In genomic region chr19:38478286-38478685, GRCm38 (mm10) we compare ENCODE assay signal across 12 mouse cellular contexts. TPM values are rescaled to one million over a fixed set of nuclear protein-coding genes. Genes with fewer than 3 reads are reported as not detected.
DNase-seq lines count a peak whose midpoint lies in the region; ATAC-seq and TF ChIP-seq lines count a peak whose summit lies in the region.
"Had no signal": no experiment of that assay in that cellular context is flagged by ENCODE, and none has a peak within 500 bp of the region (broad histone marks: within the 10 kb centered on the region; RNA-seq: fewer than 3 reads in every experiment).

No protein-coding gene starts in this region.

- 69% methylated on average over 5 of the region's 5 CpGs for WGBS in heart, embryonic 14.5 days
- 47% methylated on average over 5 of the region's 5 CpGs for WGBS in midbrain, embryonic 11.5 days
- 37% methylated on average over 5 of the region's 5 CpGs for WGBS in midbrain, embryonic 16.5 days
- 35% methylated on average over 5 of the region's 5 CpGs for WGBS in hindbrain, postnatal 0 days
- 78% methylated on average over 5 of the region's 5 CpGs for WGBS in olfactory bulb, adult 2 months

- no peak overlapping the region for H3K9ac ChIP-seq in heart, embryonic 14.5 days (ENCODE audit: low read length)
- no peak overlapping the region for H3K9ac ChIP-seq in midbrain, embryonic 11.5 days (ENCODE audit: low read length)
- no peak overlapping the region for H3K9ac ChIP-seq in midbrain, embryonic 16.5 days (ENCODE audit: low read depth, low read length)
- H3K9ac ChIP-seq in hindbrain, postnatal 0 days (replicated peaks; ENCODE audit: low read length) = no peak overlapping the region
- H3K9ac ChIP-seq: hindbrain, embryonic 15.5 days; liver, postnatal 0 days had no signal

- peak overlapping the region; percentile 29 to 46; a peak in 2 of 4 replicates for H3K27ac ChIP-seq in heart, embryonic 14.5 days (replicated peaks in 1 of 2; ENCODE audit: control insufficient read depth in 1 of 2, insufficient read depth in 1 of 2, low read depth in 2 of 2, low read length in 2 of 2)
- H3K27ac ChIP-seq in midbrain, embryonic 11.5 days (ENCODE audit: low read depth, low read length) = no peak overlapping the region
- H3K27ac ChIP-seq in midbrain, embryonic 16.5 days (ENCODE audit: low read length) = no peak overlapping the region
- peak overlapping the region; percentile 12; the same call in 1 of the 2 replicates for H3K27ac ChIP-seq in hindbrain, postnatal 0 days
- 0 out of 2 replicates have a peak overlapping the region, but pooled peaks have one; percentile 21 for H3K27ac ChIP-seq in olfactory bulb, adult 2 months (ENCODE audit: insufficient read depth, low read depth, low read length)
- no peak overlapping the region for H3K27ac ChIP-seq in left cerebral cortex, adult 2 months
- H3K27ac ChIP-seq: hindbrain, embryonic 15.5 days had no signal

- H3K4me1 ChIP-seq in heart, embryonic 14.5 days (ENCODE audit: control insufficient read depth in 2 of 2, insufficient read depth in 2 of 2, low read length in 2 of 2) = peaks cover 6 to 26% of the 10 kb centered on the region in 2 experiments
- peaks cover 22% of the 10 kb centered on the region for H3K4me1 ChIP-seq in midbrain, embryonic 11.5 days (ENCODE audit: control insufficient read depth, insufficient read depth, low read length)
- peaks cover 16% of the 10 kb centered on the region for H3K4me1 ChIP-seq in midbrain, embryonic 16.5 days (ENCODE audit: control insufficient read depth, insufficient read depth, low read length)
- H3K4me1 ChIP-seq in hindbrain, postnatal 0 days (ENCODE audit: insufficient read depth, low read length) = no peaks in the 10 kb centered on the region
- H3K4me1 ChIP-seq in olfactory bulb, adult 2 months (ENCODE audit: control insufficient read depth, insufficient read depth, low read length) = peaks cover 9% of the 10 kb centered on the region

- H3K9me3 ChIP-seq in heart, embryonic 14.5 days (ENCODE audit: control insufficient read depth, low read length) = no peaks in the 10 kb centered on the region
- H3K9me3 ChIP-seq in midbrain, embryonic 11.5 days (ENCODE audit: control insufficient read depth, low read length) = no peaks in the 10 kb centered on the region
- H3K9me3 ChIP-seq in midbrain, embryonic 16.5 days (replicated peaks; ENCODE audit: control insufficient read depth, low read length, poor library complexity, severe bottlenecking) = no peaks in the 10 kb centered on the region
- H3K9me3 ChIP-seq in hindbrain, postnatal 0 days (ENCODE audit: low read length) = no peaks in the 10 kb centered on the region
- H3K9me3 ChIP-seq: hindbrain, embryonic 15.5 days; megakaryocyte, embryonic 14.5 days had no signal

- TF ChIP-seq POLR2A in olfactory bulb, adult 2 months (IDR thresholded peaks at IDR 0.05; ENCODE audit: insufficient read depth, low read depth, low read length) = no peak

- TF ChIP-seq CTCF in hindbrain, postnatal 0 days (IDR thresholded peaks at IDR 0.05; ENCODE audit: low read depth) = no peak
- no peak for TF ChIP-seq CTCF in olfactory bulb, adult 2 months (IDR thresholded peaks at IDR 0.05; ENCODE audit: insufficient read depth, low read depth, low read length)
- TF ChIP-seq CTCF in left cerebral cortex, adult 2 months (IDR thresholded peaks at IDR 0.05) = no peak

- ATAC-seq in heart, embryonic 14.5 days (ENCODE audit: insufficient number of reproducible peaks, insufficient read depth, low FRiP score, low read depth) = no peak
- ATAC-seq in midbrain, embryonic 11.5 days (ENCODE audit: low FRiP score) = no peak
- ATAC-seq in midbrain, embryonic 16.5 days = no peak
- no peak for ATAC-seq in hindbrain, postnatal 0 days
- ATAC-seq: liver, postnatal 0 days had no signal

- no peak for DNase-seq in heart, adult 8-10 months (ENCODE audit: low spot score)
- peak; percentile 87 for DNase-seq in midbrain, embryonic 11.5 days (ENCODE audit: low spot score, missing footprints)
- no peak for DNase-seq in hindbrain, postnatal 0 days (ENCODE audit: low spot score)
- no peak for DNase-seq in left cerebral cortex, adult 2 months (ENCODE audit: extremely low spot score in 1 of 2, low spot score in 2 of 2)
- DNase-seq in adrenal gland, postnatal 36 days = no peak
- DNase-seq: liver, postnatal 0 days had no signal

- peak overlapping the region; percentile 54 for H3K4me2 ChIP-seq in heart, embryonic 14.5 days (ENCODE audit: low read length)
- no peak overlapping the region for H3K4me2 ChIP-seq in midbrain, embryonic 11.5 days
- H3K4me2 ChIP-seq in midbrain, embryonic 16.5 days (ENCODE audit: low read length) = no peak overlapping the region
- H3K4me2 ChIP-seq in hindbrain, postnatal 0 days (ENCODE audit: low read depth, low read length) = no peak overlapping the region

- intact Hi-C loops in left cerebral cortex, adult 2 months (cut with DNase I) = no loop called here

- H3K4me3 ChIP-seq in heart, embryonic 14.5 days (ENCODE audit: control insufficient read depth in 1 of 2, insufficient read depth in 1 of 2, low read depth in 1 of 2, low read length in 2 of 2) = no peak overlapping the region
- no peak overlapping the region for H3K4me3 ChIP-seq in midbrain, embryonic 11.5 days (ENCODE audit: low read depth, low read length)
- H3K4me3 ChIP-seq in midbrain, embryonic 16.5 days (ENCODE audit: low read depth, low read length) = no peak overlapping the region
- H3K4me3 ChIP-seq in hindbrain, postnatal 0 days (ENCODE audit: low read length) = no peak overlapping the region
- H3K4me3 ChIP-seq in olfactory bulb, adult 2 months (ENCODE audit: insufficient read depth, low read depth, low read length) = no peak overlapping the region
- no peak overlapping the region for H3K4me3 ChIP-seq in left cerebral cortex, adult 2 months
- H3K4me3 ChIP-seq: hindbrain, embryonic 15.5 days; megakaryocyte, embryonic 14.5 days had no signal

- no peaks in the 10 kb centered on the region for H3K27me3 ChIP-seq in heart, embryonic 14.5 days (ENCODE audit: control insufficient read depth, insufficient read depth, low read length)
- peaks cover 13% of the 10 kb centered on the region for H3K27me3 ChIP-seq in midbrain, embryonic 11.5 days (ENCODE audit: control insufficient read depth, insufficient read depth, low read length)
- peaks cover 17% of the 10 kb centered on the region for H3K27me3 ChIP-seq in midbrain, embryonic 16.5 days (ENCODE audit: control insufficient read depth, insufficient read depth, low read depth, low read length)
- no peaks in the 10 kb centered on the region for H3K27me3 ChIP-seq in hindbrain, postnatal 0 days (ENCODE audit: insufficient read depth, low read length)

- no peaks in the 10 kb centered on the region for H3K36me3 ChIP-seq in heart, embryonic 14.5 days (ENCODE audit: control insufficient read depth, insufficient read depth, low read length)
- H3K36me3 ChIP-seq in midbrain, embryonic 11.5 days (ENCODE audit: control insufficient read depth, insufficient read depth, low read length) = no peaks in the 10 kb centered on the region
- H3K36me3 ChIP-seq in midbrain, embryonic 16.5 days (ENCODE audit: control insufficient read depth, insufficient read depth, low read length) = no peaks in the 10 kb centered on the region
- no peaks in the 10 kb centered on the region for H3K36me3 ChIP-seq in hindbrain, postnatal 0 days (ENCODE audit: insufficient read depth, low read length)
- H3K36me3 ChIP-seq: hindbrain, embryonic 15.5 days had no signal

RNA-seq across cellular contexts. Expression of gene Plce1, which starts 2.6 kb away (rescaled TPM):
- polyA plus RNA-seq in heart, embryonic 14.5 days (2014; fragmentation: Nextera tagmentation; extraction: Ambion mirVana) = 7.8 and 10.5 TPM in 2 replicates
- 10 to 100 TPM; 15.0 to 19.5 (median 17.7) TPM for total RNA-seq in heart, adult 8-10 months (2022)
- 4.1 and 4.3 TPM in 2 replicates for polyA plus RNA-seq in midbrain, embryonic 11.5 days (2014; fragmentation: Nextera tagmentation; extraction: Ambion mirVana)
- polyA plus RNA-seq in midbrain, embryonic 16.5 days (2015; fragmentation: Nextera tagmentation; extraction: Ambion mirVana) = 3.1 and 4.4 TPM in 2 replicates
- 10.0 TPM in 2 replicates for total RNA-seq in hindbrain, postnatal 0 days (2014; rRNA removed)
- 5.2 and 5.7 TPM in 2 replicates for polyA plus RNA-seq in hindbrain, postnatal 0 days (2015; fragmentation: Nextera tagmentation; extraction: Ambion mirVana)
- polyA plus RNA-seq in olfactory bulb, adult 2 months (2012; ENCODE audit: insufficient read depth, insufficient read length, low replicate concordance, missing spikeins) = not detected in 2 replicates
- total RNA-seq in left cerebral cortex, adult 2 months (2021) = 1 to 10 TPM; 4.8 to 5.6 TPM
- 1 to 10 TPM; 6.5 to 8.9 TPM for total RNA-seq in adrenal gland, postnatal 36 days (2021)
- total RNA-seq: common myeloid progenitor, adult 5-6 weeks had no signal

Comparison
In these comparisons a context has a peak if more than half of its experiments do, and no peak if none do; other contexts are left out.
1. H3K27ac ChIP-seq: peak in heart, embryonic 14.5 days (2 of 2), hindbrain, postnatal 0 days (single experiment) and olfactory bulb, adult 2 months (single experiment); none in midbrain, embryonic 11.5 days (single experiment), midbrain, embryonic 16.5 days (single experiment) and left cerebral cortex, adult 2 months (single experiment).